Mouse (Mus musculus) G1E (cell line): ENCODE measurements at regions not wholly inside any gene's neighbourhood (a gene's known extent, or its start where the extent isn't known, plus 50 kb on each side); places are given as distances from the start of the nearest gene placed in this dataset.

Experiments used
- ATAC-seq: 2 replicates; pipeline ENCODE4 v1.8.0; 2016; ENCODE audit warnings: mild to moderate bottlenecking; ENCODE audit not compliant: insufficient number of reproducible peaks, poor library complexity, low FRiP score, severe bottlenecking; ENCODE audit errors: extremely low read depth
- DNase-seq: peaks from one replicate; pipeline ENCODE4 v3.0.0; 2012; ENCODE audit warnings: low spot score
- H3K27me3 ChIP-seq: 2 replicates; pipeline ENCODE4 v1.6.1; 2012; ENCODE audit warnings: mild to moderate bottlenecking, low read length, inconsistent platforms; ENCODE audit not compliant: insufficient read depth
- H3K36me3 ChIP-seq: replicated peaks from 2 replicates; pipeline ENCODE3; 2012; ENCODE audit warnings: mild to moderate bottlenecking, inconsistent platforms
- H3K4me1 ChIP-seq: 2 replicates; pipeline ENCODE4 v1.6.1; 2012; ENCODE audit warnings: low read depth, low read length, inconsistent platforms, mixed read lengths; ENCODE audit not compliant: insufficient read depth
- H3K4me3 ChIP-seq: 2 replicates; pipeline ENCODE4 v1.5.1; 2012; ENCODE audit warnings: low read depth, mild to moderate bottlenecking, inconsistent platforms, low read length, moderate library complexity, mixed read lengths
- H3K9me3 ChIP-seq: replicated peaks from 2 replicates; pipeline ENCODE4 v1.6.1; 2012; ENCODE audit warnings: inconsistent platforms
- CTCF ChIP-seq: IDR thresholded peaks from 2 replicates; pipeline ENCODE4 v1.5.1; 2012; ENCODE audit warnings: low read depth, low read length, inconsistent platforms, mixed read lengths
- GATA1 ChIP-seq: IDR thresholded peaks from 2 replicates; pipeline ENCODE4 v1.6.1; 2012; ENCODE audit warnings: borderline replicate concordance, low read length, inconsistent platforms, mixed read lengths
- GATA2 ChIP-seq: IDR thresholded peaks from 2 replicates; pipeline ENCODE4 v1.6.1; 2012; ENCODE audit warnings: low read depth, low read length, inconsistent platforms, borderline replicate concordance
- POLR2AphosphoS5 ChIP-seq: IDR thresholded peaks from 2 replicates; pipeline ENCODE4 v1.6.1; 2012; ENCODE audit warnings: low read depth, low read length, inconsistent platforms; ENCODE audit not compliant: insufficient replicate concordance
- TAL1 ChIP-seq: conservative IDR thresholded peaks from 2 replicates; pipeline ENCODE4 v1.6.1; 2012; ENCODE audit warnings: low read depth, low read length, inconsistent platforms, mixed read lengths

DNA sequence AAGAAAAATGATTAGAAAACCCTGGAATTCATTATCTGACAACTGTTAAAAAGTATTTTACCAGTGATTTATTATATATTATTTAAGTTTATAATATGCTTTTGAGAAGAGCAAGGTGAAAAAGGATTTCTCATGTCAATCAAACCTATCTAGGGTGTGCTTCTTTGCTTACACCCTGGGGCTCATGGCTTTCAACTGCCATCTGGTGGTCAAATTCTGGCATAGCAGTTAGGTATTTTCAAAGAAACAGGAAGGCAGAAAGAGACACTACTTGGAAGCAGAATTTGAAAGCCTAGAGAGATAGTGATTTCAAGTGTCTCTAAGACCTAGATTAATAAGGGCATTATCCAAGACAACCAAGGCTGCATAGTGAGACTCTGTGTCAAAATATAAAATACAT, 167.8 kb upstream of the Amot start:
- DNase-seq, result peak; percentile 2
- no peaks in the 10 kb centered on the region for H3K4me1 ChIP-seq
- no peaks in the 10 kb centered on the region for H3K9me3 ChIP-seq
- H3K36me3 ChIP-seq, result no peaks in the 10 kb centered on the region
- TF ChIP-seq CTCF (no peak), POLR2AphosphoS5 (no peak), TAL1 (no peak), GATA1 (no peak), GATA2 (no peak)
- no peak for ATAC-seq
- no peaks in the 10 kb centered on the region for H3K27me3 ChIP-seq
- no peak overlapping the region for H3K4me3 ChIP-seq

DNA sequence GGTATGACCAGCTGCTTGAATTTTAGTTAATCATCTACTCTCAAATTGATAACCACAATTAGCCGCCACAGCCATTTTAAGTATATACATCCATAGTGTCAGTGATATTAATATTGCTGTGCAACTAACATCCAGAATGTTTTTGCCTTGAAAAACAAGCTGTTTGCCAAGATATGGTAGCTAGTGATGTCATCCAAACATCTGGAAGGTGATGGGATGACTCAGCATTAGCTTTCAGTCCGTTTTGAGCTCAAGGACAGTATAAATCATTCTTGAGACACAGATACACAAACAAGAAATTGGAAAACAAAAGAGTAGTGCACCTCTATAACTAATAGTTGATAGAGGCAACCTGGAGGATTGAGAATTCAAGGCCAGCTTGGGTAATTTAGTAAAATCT, 146.7 kb upstream of the Amot start:
- no peak for DNase-seq
- no peak for TF ChIP-seq POLR2AphosphoS5
- no peak for TF ChIP-seq GATA2
- TF ChIP-seq TAL1, result no peak
- no peak for TF ChIP-seq GATA1
- no peak for TF ChIP-seq CTCF
- Histone ChIP-seq H3K9me3 (no peaks in the 10 kb centered on the region), H3K36me3 (no peaks in the 10 kb centered on the region), H3K4me1 (no peaks in the 10 kb centered on the region), H3K4me3 (no peak overlapping the region), H3K27me3 (no peaks in the 10 kb centered on the region)
- peak; percentile 57 for ATAC-seq

DNA sequence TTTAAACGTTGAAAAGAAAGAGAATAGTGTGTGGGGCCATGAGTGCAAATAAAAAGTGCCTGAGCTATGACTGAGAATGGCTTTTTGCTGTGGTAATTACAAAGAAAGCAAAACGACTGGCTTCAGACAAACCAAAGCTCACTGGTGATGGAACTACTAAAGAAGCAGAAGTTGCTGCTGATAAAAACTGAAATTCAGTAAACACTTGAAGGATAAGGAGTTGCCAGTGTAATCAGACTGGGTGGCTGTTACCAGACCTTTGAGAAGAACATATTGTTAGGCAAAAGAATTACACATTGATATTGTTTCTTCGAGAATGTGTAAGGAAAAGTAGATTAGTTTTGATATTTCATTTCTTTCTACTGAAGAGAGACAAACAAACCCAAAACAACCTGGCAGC, 114.7 kb upstream of the Amot start:
- Histone ChIP-seq H3K36me3 (no peaks in the 10 kb centered on the region), H3K4me1 (no peaks in the 10 kb centered on the region), H3K9me3 (no peaks in the 10 kb centered on the region), H3K27me3 (no peaks in the 10 kb centered on the region), H3K4me3 (no peak overlapping the region)
- TF ChIP-seq POLR2AphosphoS5 (no peak), CTCF (no peak), GATA2 (no peak), TAL1 (no peak), GATA1 (no peak)
- DNase-seq (no peak), ATAC-seq (no peak)

DNA sequence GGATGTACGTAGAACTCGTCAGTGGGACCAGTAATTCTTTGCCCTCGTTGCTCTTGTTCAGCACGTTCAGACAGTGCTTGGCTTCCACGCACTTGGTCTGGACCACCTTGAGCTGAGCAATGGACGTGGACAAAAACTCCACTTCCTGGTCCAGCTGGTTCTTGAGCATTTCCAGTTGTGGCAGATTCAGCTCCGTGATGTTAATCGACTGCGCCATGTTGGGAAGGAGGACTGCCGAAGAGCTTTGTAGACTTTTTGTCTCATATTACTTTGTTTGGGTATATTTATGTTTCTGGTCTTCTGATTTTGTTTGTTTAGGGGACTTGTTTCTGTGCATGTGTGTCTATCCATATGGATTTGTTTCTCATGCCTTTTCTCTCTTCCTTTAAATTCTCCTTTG, 97.1 kb upstream of the Amot start:
- no peak for TF ChIP-seq CTCF
- no peak for TF ChIP-seq GATA1
- TF ChIP-seq POLR2AphosphoS5, result no peak
- no peak for TF ChIP-seq GATA2
- no peak for TF ChIP-seq TAL1
- Histone ChIP-seq H3K27me3 (no peaks in the 10 kb centered on the region), H3K36me3 (no peaks in the 10 kb centered on the region), H3K9me3 (no peaks in the 10 kb centered on the region), H3K4me1 (no peaks in the 10 kb centered on the region), H3K4me3 (no peak overlapping the region)
- ATAC-seq, result no peak
- no peak for DNase-seq

DNA sequence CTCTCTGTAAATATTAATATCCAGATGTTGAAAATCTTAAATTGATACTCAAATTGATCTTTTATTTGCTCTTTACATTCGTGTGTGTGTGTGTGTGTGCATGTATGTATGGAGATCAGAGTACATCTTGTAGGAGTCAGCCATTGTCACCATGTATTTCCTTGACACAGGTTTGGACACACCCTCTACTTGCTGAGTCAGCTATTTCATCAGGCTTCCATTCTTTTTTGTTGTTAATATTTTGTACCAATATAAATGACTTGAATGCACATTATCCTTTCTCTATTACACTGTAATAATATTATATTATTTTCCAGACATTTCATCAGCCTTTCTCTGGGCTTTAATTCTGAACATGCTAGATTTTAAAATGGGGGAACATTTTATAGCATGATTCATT, 85.8 kb upstream of the Amot start:
- H3K27me3 ChIP-seq, result no peaks in the 10 kb centered on the region
- no peaks in the 10 kb centered on the region for H3K4me1 ChIP-seq
- DNase-seq, result no peak
- ATAC-seq, result no peak
- no peaks in the 10 kb centered on the region for H3K9me3 ChIP-seq
- H3K36me3 ChIP-seq, result no peaks in the 10 kb centered on the region
- TF ChIP-seq POLR2AphosphoS5 (no peak), GATA2 (no peak), GATA1 (no peak), CTCF (no peak), TAL1 (no peak)
- H3K4me3 ChIP-seq, result no peak overlapping the region

DNA sequence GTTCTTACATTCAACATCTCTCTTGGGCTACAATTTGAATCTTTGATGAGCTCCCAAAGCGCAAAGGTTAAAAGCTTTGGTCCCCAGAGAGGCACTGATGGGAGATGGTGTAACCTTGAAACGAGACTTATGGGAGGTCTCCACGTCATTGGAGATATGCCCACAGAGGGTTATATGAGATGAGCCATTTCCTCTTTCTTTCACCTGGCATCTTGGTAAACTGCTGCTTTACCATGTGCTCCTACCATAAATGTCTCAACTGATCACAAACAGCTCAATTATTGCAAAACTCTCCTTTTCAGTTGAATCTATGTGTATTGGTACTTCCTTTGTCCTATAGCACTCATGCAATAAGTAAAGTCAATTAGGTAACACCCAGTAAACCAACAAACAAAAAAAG, 62.5 kb upstream of the Amot start:
- ATAC-seq (no peak), DNase-seq (no peak)
- no peak for TF ChIP-seq POLR2AphosphoS5
- no peak for TF ChIP-seq CTCF
- TF ChIP-seq GATA2, result no peak
- no peak for TF ChIP-seq GATA1
- no peak for TF ChIP-seq TAL1
- Histone ChIP-seq H3K9me3 (no peaks in the 10 kb centered on the region), H3K36me3 (no peaks in the 10 kb centered on the region), H3K4me3 (no peak overlapping the region), H3K4me1 (no peaks in the 10 kb centered on the region), H3K27me3 (no peaks in the 10 kb centered on the region)

DNA sequence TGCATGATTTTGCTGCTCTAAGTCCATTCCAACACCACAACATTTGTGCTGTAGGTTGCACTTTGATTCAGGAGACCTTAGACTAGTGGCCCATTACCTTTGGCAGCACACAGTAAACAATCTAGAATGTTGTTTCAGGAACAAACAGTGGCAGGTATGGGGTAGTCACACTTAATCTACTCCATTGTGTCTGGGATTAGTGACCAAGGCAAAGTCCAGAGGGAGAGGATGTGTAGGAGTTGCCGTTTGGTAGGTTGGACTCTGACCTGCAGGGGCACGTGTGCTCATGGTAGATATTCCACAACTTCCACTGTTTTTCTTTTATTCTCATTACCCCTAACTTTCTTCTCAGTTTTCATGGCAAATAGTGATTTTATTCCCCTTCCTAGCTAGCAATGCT, 62.1 kb upstream of the Amot start:
- Histone ChIP-seq H3K9me3 (no peaks in the 10 kb centered on the region), H3K27me3 (no peaks in the 10 kb centered on the region), H3K4me1 (no peaks in the 10 kb centered on the region), H3K4me3 (no peak overlapping the region), H3K36me3 (no peaks in the 10 kb centered on the region)
- ATAC-seq (no peak), DNase-seq (no peak)
- no peak for TF ChIP-seq GATA1
- no peak for TF ChIP-seq POLR2AphosphoS5
- no peak for TF ChIP-seq TAL1
- no peak for TF ChIP-seq CTCF
- TF ChIP-seq GATA2, result no peak
